8 mouse cellular contexts compared by ENCODE assay signal in the genomic region with DNA sequence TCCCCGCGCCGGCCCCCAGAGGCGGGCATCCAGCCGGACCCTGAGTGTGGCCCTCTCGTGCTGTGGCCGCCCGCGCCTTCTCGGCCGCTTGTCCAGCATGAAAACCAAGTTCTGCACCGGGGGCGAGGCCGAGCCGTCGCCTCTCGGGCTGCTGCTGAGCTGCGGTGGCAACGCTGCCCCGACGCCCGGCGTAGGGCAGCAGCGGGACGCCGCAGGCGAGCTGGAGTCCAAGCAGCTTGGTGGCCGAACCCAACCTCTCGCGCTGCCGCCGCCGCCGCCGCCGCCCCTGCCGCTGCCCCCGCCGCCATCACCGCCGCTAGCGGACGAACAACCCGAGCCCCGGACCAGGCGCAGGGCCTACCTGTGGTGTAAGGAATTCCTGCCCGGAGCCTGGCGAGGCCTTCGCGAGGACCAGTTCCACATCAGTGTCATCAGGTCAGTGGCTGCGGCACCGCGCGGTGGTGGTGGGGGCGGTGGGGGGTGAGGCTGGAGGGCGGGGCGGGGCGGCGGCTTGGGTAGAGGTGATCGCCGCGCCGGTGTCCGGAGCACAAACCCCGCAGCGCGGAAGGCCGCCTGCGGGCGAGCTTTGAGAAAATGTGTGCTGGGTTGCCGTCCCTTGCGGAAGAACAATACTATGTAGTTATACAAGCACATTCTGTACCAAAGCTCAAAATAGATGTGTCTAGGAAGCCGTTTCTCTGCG. TPM values are rescaled to one million over a fixed set of nuclear protein-coding genes. Genes with fewer than 3 reads are reported as not detected.
DNase-seq lines count a peak whose midpoint lies in the region; ATAC-seq and TF ChIP-seq lines count a peak whose summit lies in the region.

No protein-coding gene starts in this region.

- no peak for TF ChIP-seq CTCF in gastrocnemius, adult 2 months (IDR thresholded peaks at IDR 0.05)
- no peak for TF ChIP-seq CTCF in hindbrain, postnatal 0 days (IDR thresholded peaks at IDR 0.05; ENCODE audit: low read depth)

- peaks cover 17% of the 10 kb centered on the region for H3K4me1 ChIP-seq in hindbrain, postnatal 0 days (ENCODE audit: insufficient read depth, low read length)

- H3K4me2 ChIP-seq in hindbrain, postnatal 0 days (ENCODE audit: low read depth, low read length), result peak overlapping the region; percentile 74

- H3K36me3 ChIP-seq in hindbrain, postnatal 0 days (ENCODE audit: insufficient read depth, low read length), result no peaks in the 10 kb centered on the region

- under 1% methylated on average over 65 of the region's 74 CpGs for WGBS in hindbrain, postnatal 0 days

- H3K27me3 ChIP-seq in hindbrain, postnatal 0 days (ENCODE audit: insufficient read depth, low read length), result no peaks in the 10 kb centered on the region

- DNase-seq in cerebellum, adult 11 months, result peak; percentile 65
- peak; percentile 71 for DNase-seq in cerebellum, adult 9-10 months
- DNase-seq in gastrocnemius, adult 2 months, result peak; percentile 65
- DNase-seq in hindbrain, postnatal 0 days (ENCODE audit: low spot score), result peak; percentile 62
- peak; percentile 58 for DNase-seq in left cerebral cortex, postnatal 4 days
- DNase-seq in mesoderm, embryonic 11.5 days (ENCODE audit: low read depth, low spot score), result peak; percentile 56
- peak; percentile 29 to 41 for DNase-seq in spleen, postnatal 14 days (ENCODE audit: low spot score in 2 of 2)

- ATAC-seq in cerebellum, adult (ENCODE audit: insufficient number of reproducible peaks, low FRiP score, low TSS enrichment), result no peak
- no peak for ATAC-seq in hindbrain, postnatal 0 days

- H3K9ac ChIP-seq in hindbrain, postnatal 0 days (replicated peaks; ENCODE audit: low read length), result peak overlapping the region; percentile 88

- no peaks in the 10 kb centered on the region for H3K9me3 ChIP-seq in hindbrain, postnatal 0 days (ENCODE audit: low read length)

- H3K27ac ChIP-seq in gastrocnemius, adult 2 months, result peak overlapping the region; percentile 94
- peak overlapping the region; percentile 95 for H3K27ac ChIP-seq in hindbrain, postnatal 0 days

- H3K4me3 ChIP-seq in gastrocnemius, adult 2 months, result peak overlapping the region; percentile 93
- peak overlapping the region; percentile 60 for H3K4me3 ChIP-seq in hindbrain, postnatal 0 days (ENCODE audit: low read length)

- intact Hi-C loops in gastrocnemius, adult 2 months (cut with DNase I), result loop anchor here (5.0 kb wide), 1 partner anchor 60 kb away; a partner anchor contains a TSS
- intact Hi-C loops in left cerebral cortex, postnatal 4 days (cut with DNase I), result no loop called here

RNA-seq across cellular contexts. Expression of a gene that starts 0.6 kb away (rescaled TPM):
- total RNA-seq in gastrocnemius, adult 2 months (2021), result 1 to 10 TPM; 1.8 to 5.4 TPM
- 57.3 and 68.9 TPM in 2 replicates for total RNA-seq in hindbrain, postnatal 0 days (2014; rRNA removed)
- polyA plus RNA-seq in hindbrain, postnatal 0 days (2015; fragmentation: Nextera tagmentation; extraction: Ambion mirVana), result 53.9 and 57.3 TPM in 2 replicates
- 100 to 1,000 TPM in 1 of 2 experiments, 10 to 100 TPM in 1; 88.7 to 104 TPM for total RNA-seq in left cerebral cortex, postnatal 4 days (2021)

RNA-seq across cellular contexts. Expression of a gene that starts 54.8 kb away (rescaled TPM):
- total RNA-seq in gastrocnemius, adult 2 months (2021), result 1 to 10 TPM; 5.1 to 5.8 TPM
- total RNA-seq in hindbrain, postnatal 0 days (2014; rRNA removed), result 35.4 and 44.0 TPM in 2 replicates
- polyA plus RNA-seq in hindbrain, postnatal 0 days (2015; fragmentation: Nextera tagmentation; extraction: Ambion mirVana), result 16.8 and 17.3 TPM in 2 replicates
- 10 to 100 TPM; 24.0 to 27.9 TPM for total RNA-seq in left cerebral cortex, postnatal 4 days (2021)
